Mouse (Mus musculus): ENCODE results near the gene Vti1a. TPM values are rescaled to one million over a fixed set of nuclear protein-coding genes. Genes with fewer than 3 reads are reported as not detected.

Vti1a gene
- total RNA-seq, 1 experiment from 2014 or later = 57.6 TPM

DNA sequence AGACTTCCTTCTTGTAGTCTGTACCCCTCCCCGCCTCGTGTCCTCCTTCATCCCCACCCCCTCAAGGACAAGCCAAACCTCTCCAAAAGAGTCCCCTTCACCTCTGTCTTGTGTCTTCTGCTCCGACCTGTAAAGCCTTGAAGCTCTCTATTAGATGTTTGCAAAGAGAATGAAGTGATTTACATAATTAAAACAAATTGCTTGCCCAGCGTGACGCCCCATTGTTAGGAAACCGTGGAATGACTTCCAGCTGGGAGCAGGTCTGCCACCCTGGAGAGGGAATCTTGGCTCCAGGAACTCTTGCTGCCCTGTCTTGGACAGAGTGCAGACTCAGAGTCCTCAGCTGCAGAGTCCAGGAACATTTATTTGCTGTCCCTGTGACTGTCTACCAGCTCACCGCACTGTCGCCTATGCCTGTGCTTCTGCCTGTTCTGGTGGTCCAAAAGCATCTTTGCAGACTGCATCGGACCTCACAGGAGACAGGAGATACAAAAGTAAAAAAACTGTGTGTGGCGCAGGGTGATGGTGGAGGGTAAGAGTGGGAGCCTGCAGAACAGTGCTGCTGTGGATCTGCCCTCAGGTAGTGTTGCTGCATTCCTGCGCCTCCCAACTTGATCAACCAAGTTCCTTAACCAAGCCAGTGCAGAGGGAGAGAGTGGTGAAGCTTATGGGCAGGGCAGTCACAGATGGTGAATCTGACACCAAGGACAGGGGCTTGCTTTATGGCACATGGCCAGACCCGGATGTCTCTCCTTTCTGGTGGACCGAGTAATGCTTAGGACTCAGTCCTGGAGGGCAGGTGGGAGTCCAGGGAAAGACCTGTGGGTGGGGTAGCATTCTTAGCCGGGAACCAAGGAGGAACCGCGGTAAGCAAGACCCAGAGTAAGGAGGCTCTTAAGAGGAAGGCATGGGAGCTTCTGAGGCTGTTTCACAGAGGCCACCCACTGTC lies 273.1 kb downstream of the Vti1a start:
- no peak for ATAC-seq (replicated peaks; ENCODE audit: insufficient number of reproducible peaks, low FRiP score, low TSS enrichment, poor library complexity, severe bottlenecking)

DNA sequence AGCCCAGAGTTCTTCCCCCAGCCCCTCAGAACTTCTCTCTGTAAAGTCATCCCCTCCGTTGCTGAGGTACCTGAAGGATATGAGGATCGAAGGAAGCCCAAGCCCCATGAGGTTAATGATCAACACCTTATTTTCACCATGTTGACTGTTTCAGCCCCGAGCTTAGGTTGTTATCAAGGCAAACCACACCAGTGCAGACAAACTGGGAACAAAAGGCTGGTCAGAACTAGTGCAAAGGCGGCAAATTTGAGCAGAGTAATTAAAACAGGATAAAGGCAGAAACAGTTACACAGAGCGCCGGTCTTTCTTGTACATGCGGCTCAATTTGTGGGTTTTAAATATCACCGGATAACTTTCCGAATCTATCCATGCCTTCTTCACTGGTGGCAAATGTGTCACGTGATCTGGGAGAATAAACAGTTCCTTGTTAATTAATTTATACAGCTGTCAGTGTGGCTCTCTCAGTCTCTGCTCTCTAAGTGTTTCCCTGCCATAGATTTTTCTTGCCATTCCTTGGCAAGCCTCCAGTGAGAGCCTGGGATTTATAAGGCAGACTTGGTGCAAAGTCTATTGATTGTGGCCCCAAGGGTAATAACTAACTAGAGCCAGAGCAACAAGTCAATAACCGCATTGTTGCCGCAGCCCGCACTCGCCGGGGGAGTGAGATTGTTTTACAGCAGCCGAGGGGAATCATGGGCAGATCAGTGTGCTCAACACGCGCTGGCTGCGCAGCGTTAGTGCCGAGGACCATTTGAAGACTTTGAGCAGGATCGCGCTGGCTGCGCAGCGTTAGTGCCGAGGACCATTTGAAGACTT lies 277.0 kb downstream of the Vti1a start:
- ATAC-seq (replicated peaks; ENCODE audit: insufficient number of reproducible peaks, low FRiP score, low TSS enrichment, poor library complexity, severe bottlenecking) = no peak

DNA sequence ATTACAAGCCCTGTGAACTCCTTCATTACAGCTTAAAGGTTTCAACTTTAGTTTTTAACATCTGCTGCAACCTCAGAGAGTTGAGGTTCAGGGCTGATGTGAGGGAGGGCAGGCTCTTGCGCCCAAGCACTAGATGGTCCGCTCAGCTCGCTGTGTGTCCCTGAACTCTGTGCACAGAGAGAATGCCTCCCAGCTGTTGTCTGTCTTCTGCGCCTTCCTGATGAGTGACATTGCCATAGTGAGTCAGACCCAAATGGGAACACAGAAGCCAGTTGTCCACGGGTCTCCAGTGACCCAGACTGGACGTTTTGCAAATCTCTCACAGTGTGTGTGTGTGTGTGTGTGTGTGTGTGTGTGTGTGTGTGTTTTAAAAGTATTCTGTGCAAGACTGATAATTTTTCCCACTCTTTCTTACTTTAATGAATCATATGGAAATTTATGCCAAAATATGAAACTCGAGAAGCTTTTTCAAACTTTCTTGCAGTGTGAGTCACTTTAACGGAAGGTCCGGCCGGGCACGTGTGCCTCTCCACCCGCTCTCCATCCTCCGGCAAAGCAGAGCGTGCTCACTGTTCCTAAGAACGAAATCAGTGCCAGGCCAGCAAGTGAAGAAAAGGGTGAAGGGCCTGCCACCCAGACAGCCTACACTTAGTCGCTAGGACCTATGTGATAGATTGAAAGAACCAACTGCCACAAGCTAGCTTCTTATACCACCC lies 277.8 kb downstream of the Vti1a start:
- ATAC-seq (replicated peaks; ENCODE audit: insufficient number of reproducible peaks, low FRiP score, low TSS enrichment, poor library complexity, severe bottlenecking) = no peak

DNA sequence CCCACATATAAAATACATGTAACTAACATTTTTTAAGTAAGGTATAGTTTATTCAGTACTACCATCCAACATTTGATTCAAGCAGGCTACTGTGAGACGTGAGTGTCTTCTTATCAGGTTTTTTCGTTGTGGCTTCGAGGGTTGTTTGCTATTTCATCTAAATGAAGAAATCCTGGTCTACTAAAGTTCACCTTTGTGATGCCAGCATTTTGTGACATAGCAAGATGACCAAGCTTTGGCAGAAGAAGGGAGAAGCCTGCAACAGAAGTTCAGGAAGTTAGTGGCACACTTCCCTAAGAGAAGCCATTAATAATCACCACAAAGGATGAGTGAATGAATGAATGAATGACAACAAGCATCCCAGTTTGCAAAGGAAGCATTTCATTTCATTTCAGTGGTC lies 278.4 kb downstream of the Vti1a start:
- no peak for ATAC-seq (replicated peaks; ENCODE audit: insufficient number of reproducible peaks, low FRiP score, low TSS enrichment, poor library complexity, severe bottlenecking)

DNA sequence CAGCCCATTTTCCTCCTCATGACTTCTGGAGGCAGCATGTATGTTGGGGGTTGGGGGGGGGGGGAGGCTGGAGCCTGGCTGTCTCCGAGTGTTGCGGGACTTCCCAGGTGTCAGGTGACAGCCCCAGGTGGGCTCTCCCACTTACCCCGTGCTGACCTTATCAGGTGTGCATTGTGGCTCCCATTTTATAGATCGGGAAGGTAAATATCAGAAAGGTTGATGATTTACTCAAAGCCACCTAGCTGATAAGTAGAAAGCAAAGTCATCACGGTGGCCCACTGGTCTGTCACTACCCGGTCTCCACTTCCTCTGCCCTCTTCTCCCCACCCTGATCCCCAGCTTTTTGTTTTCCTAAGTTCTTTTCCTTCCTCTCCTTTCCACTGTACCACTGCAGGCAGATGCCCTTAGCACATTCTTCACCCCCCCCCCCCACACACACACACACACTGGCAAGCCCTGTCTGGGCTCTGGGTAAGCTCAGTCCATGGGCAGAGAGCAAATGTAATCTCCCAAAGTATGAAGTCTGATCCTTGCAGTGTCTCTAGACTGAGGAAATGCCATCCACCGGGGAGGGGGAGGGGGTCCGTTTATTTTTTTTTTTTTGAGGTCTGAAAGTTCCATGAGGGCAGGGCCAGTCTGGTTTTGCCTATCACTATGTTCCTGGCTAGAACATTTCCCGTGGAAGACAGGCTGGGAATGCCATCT lies 280.0 kb downstream of the Vti1a start:
- ATAC-seq (replicated peaks; ENCODE audit: insufficient number of reproducible peaks, low FRiP score, low TSS enrichment, poor library complexity, severe bottlenecking) = no peak

DNA sequence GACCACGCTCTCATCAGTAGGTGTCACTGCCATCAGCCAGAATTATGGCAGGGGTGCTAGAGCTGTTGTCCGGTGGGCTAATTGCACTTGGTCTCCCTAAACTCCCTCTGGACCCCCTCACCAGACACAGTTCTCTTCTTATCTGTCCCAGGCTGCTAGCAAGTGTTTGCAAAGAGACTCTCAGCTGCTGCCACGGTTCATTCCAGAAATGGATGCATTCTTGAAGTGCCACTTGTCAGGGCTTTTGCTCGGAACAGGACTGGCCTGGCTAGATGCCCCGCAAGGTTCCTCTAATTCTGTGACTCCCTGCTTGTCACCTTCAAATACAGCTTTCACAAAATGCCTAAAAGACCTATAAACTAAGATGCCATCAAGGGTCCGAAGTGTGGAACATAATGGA lies 280.7 kb downstream of the Vti1a start:
- ATAC-seq (replicated peaks; ENCODE audit: insufficient number of reproducible peaks, low FRiP score, low TSS enrichment, poor library complexity, severe bottlenecking) = no peak

DNA sequence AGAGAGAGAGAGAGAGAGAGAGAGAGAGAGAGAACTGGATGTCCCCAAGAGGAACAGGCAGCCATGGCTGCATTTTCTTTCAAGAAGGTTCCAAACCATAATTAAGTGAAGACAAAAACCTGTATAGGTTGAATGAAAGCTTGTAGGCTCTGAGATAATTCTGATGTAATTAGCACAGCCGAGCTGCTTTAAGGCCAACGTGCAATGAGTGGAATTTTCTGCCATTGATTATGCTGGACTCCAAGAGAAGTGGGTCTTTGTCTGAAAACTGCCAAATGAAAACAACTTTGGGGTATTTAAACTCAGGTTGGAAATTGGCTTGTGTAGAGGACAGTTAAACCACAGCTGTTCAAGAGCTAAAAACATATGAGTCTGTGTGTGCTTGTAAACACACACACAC lies 281.2 kb downstream of the Vti1a start:
- ATAC-seq (replicated peaks; ENCODE audit: insufficient number of reproducible peaks, low FRiP score, low TSS enrichment, poor library complexity, severe bottlenecking) = no peak

DNA sequence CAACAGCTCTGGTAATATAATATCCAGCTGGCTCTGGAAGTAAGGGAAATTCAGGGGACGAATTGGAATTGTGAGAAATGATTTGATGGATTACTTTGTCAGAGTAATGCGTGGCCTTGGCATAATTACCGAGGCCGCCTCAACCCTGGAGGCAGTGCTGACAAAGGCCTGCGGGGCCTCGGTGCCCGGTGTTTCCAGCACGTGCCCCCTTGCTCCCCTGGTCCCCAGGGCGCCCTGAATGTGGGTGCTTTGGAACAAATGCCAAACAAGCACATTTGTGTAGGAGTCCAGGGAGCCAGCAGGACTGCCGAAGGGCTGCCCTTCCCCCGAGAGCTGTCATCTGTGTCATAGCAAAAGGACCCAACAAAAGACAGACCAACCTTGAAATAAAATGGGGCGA lies 281.9 kb downstream of the Vti1a start:
- ATAC-seq (replicated peaks; ENCODE audit: insufficient number of reproducible peaks, low FRiP score, low TSS enrichment, poor library complexity, severe bottlenecking) = no peak

DNA sequence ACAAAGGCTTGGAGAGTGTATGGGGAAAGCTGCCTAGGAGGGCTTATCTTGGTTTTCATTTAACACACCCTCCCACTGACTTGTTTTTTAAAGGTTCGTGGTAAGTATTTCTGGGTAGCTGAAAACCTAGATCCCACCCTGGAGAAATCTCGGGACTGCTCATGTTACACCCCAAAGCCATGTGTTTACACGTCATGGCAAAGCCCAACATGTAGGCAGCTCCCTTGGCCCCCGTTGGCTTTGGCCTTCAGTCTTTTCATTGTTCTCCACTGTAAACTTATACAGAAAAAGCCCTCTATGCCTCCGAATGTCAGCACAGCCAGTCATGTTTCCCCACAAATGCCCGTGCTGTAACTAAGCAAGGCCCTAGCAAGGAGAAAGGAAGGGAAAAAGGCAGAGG lies 283.0 kb downstream of the Vti1a start:
- no peak for ATAC-seq (replicated peaks; ENCODE audit: insufficient number of reproducible peaks, low FRiP score, low TSS enrichment, poor library complexity, severe bottlenecking)

DNA sequence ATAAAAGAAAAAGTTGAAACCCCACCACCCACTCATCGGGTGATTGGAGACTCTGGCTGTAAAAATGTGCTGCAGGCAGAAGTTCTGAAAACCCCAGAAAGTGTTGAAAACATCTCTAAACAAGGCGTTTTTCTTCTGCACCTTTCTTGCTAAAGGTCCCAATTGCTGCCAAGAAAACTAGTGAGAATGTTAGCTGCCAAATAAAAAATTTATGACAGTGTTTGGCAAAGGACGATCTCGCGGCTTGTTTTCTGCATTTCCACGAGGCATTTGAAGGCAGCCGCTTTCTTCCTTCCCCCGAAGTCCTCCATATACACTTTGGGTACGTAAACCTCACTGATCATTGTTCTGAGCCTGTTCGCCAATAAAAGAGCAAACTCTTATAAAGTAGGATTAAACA lies 291.6 kb downstream of the Vti1a start:
- no peak for ATAC-seq (replicated peaks; ENCODE audit: insufficient number of reproducible peaks, low FRiP score, low TSS enrichment, poor library complexity, severe bottlenecking)

DNA sequence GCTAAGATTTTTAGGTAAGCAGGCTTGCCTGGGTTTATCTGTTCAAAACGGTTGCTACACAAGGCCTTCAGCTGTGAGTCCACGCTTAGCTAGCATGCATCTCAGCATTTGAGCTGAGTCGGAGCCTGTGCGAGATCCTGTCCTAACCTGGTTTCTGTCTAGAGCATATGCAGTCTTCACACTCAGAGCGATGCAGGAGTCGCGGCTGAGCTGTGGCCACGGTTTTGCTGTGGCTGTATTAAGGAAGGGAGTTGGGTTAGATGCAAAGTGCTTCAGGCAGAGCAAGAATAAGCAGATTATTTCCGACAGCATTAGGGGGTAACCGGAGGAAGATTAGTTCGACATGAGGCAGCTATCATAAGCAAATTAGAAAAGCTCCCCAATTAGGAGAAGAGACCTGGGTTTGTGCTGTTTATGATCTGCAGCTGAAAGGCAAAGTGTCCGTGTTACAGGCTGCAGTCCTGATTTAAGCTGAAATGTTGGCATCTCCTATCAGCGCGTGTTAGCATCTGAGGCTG lies 292.8 kb downstream of the Vti1a start:
- no peak for ATAC-seq (replicated peaks; ENCODE audit: insufficient number of reproducible peaks, low FRiP score, low TSS enrichment, poor library complexity, severe bottlenecking)

DNA sequence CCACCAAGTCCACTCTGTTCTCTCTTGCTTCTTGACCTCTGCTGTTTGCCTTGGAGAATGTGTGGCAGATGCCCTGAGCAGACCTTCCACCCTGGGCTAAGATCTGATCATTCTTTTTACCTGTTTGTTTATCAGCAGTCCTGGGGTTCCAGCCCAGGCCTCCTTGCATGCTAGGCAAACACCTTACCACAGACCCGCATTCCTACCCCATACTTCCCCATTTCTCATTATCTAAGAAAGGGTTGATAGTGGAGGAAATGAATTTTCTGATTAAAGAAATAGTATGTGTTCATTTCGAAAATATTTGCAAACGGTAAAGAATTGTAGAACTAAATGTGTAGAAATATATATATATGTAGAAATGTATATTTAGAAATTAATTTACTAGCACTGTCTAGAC lies 293.7 kb downstream of the Vti1a start:
- no peak for ATAC-seq (replicated peaks; ENCODE audit: insufficient number of reproducible peaks, low FRiP score, low TSS enrichment, poor library complexity, severe bottlenecking)

DNA sequence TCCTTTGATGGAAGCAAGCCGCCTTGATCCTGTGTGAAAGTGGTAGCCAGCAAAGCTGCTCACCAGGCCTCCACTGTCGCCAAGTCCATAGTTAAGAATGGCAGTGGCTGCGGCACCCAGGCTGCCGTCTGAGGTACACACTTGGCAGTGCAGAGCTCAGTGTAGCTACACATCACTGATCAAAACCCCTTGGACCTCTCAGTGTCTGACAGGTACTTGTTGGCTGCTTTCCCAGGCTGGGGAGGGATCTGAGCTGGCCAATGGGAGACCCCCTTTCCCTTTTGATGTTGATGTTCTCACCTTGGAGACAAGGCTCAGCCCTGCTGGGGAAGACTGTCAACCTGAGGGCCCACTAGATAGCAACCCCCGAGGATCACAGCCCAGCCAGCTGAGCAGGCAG lies 299.6 kb downstream of the Vti1a start:
- ATAC-seq (replicated peaks; ENCODE audit: insufficient number of reproducible peaks, low FRiP score, low TSS enrichment, poor library complexity, severe bottlenecking) = no peak

DNA sequence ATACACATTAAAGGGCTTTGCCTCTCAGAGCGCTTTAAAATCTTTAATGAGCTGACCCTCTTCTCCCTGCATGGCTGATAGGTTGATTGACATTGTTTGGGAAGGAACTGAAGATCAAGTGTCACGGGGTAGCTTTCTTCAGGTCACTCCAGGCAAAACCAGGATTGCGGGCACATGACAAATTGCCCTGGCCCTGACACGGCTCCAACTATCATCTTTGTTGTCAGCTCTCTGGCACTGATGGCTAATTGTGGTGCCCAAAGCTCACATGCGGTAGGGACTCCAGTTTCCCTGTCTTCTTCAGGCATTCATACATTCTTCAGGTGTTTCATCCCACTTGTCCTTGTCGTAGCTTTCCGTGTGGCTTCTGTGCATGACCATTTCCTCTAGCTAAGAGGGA lies 300.2 kb downstream of the Vti1a start:
- ATAC-seq (replicated peaks; ENCODE audit: insufficient number of reproducible peaks, low FRiP score, low TSS enrichment, poor library complexity, severe bottlenecking) = no peak

DNA sequence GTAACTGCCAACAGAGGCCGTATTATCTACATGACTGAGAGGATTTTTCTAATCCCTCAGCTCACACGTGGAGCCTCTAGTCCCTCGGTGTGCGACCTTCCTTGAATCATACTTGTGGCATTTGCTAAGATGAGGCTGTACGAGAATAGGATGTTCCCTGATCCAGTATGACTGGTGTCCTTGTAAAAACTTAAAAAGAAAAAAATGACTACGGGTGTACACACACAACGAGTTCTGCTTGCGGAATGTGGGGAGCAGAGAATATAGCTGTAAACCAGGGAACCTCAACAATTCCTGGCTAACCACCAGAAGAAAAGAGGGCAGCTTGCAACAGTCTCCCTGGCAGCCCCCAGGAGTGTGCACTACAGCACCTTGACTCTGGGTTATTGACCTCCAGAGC lies 300.8 kb downstream of the Vti1a start:
- no peak for ATAC-seq (replicated peaks; ENCODE audit: insufficient number of reproducible peaks, low FRiP score, low TSS enrichment, poor library complexity, severe bottlenecking)

DNA sequence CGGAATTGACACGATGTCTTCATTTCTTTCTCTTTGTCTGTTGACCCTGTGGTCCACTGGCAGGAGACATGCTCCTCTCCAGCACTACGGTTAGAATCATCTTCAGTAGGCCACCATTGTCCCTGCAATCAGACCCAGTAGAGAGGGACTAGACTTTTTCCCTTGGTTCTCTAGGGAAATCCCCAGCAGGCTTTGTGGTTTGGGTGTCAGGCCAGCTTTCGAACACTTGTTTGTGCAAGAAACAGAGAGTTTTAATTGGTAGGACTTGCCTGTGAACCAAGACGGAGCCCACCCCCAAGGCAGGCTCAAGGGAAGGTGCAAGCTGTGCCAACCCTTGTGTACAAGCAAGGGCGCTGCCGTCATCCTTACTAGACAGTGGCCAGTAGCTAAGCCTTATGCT lies 302.5 kb downstream of the Vti1a start:
- ATAC-seq (replicated peaks; ENCODE audit: insufficient number of reproducible peaks, low FRiP score, low TSS enrichment, poor library complexity, severe bottlenecking) = no peak

DNA sequence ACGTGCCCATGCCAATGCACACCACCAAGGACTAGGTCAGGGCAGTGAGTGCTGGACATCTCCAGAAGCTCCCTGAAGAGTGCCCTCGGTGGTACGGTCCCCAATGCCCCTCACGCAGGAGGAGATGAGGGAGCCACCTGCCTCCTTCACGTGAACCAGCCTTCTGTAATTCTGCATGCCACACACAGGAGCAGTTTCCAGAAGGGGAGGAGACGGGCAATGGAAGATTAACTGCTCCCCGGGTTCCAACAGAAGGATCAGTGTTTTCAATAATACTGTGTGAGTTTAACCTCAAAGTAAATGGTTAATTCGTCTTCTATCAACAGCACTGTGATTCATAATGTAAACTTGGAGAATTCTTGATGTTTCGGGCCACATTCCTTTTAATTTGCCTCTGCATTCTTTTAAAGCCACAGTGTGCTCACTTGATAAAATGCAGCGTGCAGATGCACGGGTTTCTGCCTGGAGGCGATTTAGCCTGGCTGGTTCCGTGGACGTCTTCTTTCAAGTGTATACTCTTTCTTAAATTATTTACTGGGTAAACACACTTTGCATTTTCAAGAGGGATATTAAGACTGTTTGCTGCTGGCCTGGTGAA lies 304.4 kb downstream of the Vti1a start:
- ATAC-seq (replicated peaks; ENCODE audit: insufficient number of reproducible peaks, low FRiP score, low TSS enrichment, poor library complexity, severe bottlenecking) = no peak

DNA sequence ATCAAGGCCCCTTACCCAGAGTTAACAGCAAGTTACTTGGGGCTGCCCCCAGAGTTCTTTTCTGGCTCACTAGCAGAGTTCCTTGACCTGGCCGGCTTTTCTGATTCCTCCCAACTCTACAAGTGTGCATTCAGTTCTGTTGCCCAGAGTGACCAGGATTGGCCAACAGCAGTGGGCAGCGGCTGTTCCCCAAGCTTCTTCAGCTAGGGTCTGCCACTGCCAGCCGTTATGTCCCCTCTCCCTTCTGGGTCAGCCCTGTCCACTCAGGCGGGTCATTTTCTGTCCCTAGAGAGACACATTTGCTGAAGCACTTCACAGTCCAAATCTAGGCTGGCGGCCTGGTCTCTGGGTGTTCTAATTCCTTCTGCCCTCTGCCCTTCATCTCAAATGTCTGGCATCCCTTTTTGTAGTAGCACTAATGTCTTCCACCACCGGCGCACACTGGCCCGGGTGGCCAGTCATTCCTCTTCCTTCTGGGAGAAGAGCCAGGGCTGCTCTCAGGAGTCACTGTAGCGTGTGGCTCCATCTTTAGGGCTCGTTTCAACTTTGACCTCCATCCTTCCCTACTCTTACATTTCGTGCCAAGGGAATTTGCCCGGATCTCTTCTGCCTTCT lies 305.0 kb downstream of the Vti1a start:
- no peak for ATAC-seq (replicated peaks; ENCODE audit: insufficient number of reproducible peaks, low FRiP score, low TSS enrichment, poor library complexity, severe bottlenecking)

Measured in monocyte, adult 5-6 weeks (primary cell).